Mouse (Mus musculus): Measurements from ENCODE around the gene Arhgap35.

The Arhgap35 gene

DNA sequence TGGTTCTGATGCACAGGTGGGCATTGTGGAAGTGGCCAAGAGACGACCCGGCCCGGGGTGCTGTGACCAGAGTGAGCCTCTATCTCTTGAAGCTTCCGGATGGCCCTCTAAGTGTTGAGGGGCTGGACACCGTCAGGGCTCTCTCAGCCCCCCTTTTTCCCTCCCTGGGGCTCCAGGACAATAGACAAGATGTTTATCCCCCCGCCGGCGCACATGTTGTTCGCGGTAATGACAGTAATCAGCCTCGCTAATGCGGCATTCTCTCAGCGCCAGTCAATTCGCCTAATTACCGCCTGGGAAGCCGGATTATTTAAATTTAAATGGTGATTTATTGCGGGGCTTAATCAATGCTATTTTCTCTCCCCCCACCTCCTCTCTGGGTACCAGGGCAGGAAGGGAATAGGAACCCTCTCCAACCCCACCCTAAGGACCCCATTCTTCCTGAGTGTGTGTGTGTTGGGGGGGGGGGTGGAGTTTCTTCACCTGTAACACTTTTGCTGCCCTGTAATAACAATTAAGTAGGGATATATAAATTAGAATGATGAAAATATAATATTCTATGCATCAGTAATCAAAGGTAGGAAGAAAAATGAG, 142.6 kb downstream of the Arhgap35 start:
- no peak for DNase-seq (ENCODE audit: extremely low read depth, low read depth, low spot score)

DNA sequence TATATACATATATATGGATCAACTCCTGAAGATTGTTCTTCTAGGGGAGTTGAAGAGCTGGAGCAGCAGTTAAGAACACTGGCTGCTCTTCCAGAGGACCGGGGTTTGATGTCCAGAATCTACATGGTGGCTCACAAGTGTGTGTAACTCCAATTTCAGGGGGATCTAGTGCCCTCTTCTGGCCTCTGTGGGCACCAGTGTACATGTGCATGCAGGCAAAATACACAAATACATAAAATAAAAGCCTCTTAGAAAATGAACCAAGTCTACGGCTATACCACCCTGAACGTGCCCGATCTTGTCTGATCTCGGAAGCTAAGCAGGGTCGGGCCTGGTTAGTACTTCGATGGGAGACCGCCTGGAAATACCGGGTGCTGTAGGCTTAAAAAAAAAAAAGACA, 143.2 kb downstream of the Arhgap35 start:
- no peak for DNase-seq (ENCODE audit: extremely low read depth, low read depth, low spot score)

DNA sequence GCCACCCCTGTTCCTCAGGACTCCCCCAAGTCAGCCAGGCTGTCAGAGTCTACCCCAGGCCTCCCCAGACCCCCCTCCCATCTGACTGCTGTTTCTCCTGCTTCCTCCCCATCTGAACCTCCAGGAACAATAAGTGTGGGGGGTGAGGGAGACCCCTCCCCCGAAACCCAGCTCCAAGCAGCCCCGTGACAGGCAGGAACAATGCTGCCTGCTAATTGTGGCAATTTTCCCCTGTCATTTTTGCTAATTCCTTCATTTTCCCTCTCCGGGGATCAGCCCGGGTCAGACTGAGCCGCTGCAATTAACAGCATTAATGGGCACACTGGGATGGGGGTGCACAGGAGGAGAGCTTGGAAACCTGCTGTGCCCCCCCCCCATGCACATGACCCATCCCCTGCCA, 146.7 kb downstream of the Arhgap35 start:
- no peak for DNase-seq (ENCODE audit: extremely low read depth, low read depth, low spot score)

DNA sequence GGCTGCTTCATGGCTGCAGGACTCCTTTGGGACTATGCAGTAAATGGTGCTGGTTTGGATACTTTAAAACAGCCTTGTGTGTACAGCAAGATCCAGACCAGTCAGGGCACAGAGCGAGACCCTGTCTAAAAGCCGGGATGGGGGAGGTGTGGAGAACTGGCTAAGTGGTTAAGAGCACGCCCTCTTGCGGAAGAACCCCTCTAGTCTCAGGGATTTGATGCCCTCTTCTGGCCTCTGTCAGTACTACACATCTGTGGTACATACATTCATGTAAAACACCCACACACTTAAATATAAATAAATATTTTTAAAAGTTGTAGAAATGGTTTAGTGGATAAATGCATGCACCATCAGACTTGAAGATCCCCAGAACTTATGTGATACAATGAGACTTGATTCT, 148.2 kb downstream of the Arhgap35 start:
- DNase-seq (ENCODE audit: extremely low read depth, low read depth, low spot score) = no peak

DNA sequence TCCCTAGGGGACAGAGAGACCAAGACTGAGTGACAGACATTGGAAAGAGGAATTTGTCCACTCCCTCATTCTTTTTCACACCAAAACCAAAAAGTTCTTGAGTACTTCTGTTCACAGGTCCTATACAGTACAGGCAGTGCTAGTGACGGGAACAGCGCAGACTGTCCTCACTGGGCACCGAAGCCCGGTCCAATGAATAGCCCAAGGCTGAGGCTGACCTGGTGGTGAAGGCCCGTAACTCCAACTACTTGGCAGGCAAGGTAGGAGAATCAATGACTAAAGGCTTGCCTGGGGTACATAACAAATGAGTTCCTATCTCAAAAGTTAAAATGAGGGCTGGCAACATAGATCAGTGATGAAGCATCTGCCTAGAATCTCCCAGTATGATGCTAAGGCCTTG, 149.2 kb downstream of the Arhgap35 start:
- DNase-seq (ENCODE audit: extremely low read depth, low read depth, low spot score) = no peak

DNA sequence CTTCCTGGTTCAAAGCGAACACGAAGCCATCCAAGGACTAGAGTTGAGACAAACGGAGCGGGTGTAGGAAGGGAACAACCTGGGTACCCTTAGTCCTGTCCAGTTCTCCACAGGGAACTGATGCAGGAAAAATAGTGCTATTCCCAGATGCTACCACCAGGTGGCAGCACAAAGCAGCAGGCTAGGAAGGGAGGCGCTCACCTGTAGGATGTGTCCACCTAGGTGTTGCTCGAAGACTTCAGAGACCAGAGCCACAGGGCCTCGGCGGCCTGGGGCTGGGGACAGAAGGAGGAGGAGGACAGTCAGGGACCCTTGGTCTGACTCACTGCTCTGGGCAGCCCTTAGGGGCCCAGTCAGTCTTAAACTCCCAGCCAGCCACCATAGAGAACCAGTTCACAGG, 149.6 kb downstream of the Arhgap35 start:
- DNase-seq (ENCODE audit: extremely low read depth, low read depth, low spot score) = no peak

DNA sequence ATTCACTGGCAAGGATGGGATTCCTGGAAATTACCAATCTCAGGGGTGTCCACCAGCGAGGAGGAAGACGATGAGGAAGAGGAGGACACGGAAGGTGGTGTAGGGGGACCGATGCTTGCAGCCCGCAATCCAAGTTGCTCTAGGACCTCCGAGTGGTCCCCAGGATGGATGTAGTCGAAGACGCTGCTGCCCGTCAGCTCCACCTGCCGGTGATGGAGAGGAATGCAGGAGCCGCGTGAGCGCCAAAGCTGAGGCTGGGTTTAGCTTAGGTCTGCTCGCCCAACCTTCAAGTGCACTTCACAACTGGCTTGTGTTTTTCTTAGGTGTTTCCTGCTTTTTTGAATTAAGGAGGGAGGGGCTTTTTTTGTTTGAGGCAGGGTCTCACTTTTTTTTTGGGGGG, 151.6 kb downstream of the Arhgap35 start:
- DNase-seq (ENCODE audit: extremely low read depth, low read depth, low spot score) = no peak

DNA sequence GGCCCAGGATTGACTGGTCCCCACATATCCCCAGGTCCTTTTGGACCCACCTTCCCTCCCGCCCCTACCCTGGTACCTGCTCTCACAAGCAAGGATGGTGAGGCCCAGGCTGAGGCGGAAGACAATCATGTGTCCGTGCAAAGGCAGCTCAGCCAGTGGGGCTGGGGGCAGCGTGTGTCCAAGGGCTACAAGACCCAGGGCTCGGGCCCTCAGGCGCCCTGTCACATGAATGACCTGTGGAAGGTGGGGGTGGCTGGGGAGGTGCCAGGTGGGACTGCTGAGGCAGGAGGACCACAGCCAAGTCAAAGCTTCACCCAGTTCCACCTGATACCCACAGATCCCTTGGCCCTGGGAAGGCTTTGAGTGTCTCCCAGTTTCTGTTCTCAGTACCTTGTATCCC, 153.1 kb downstream of the Arhgap35 start:
- no peak for DNase-seq (ENCODE audit: extremely low read depth, low read depth, low spot score)

DNA sequence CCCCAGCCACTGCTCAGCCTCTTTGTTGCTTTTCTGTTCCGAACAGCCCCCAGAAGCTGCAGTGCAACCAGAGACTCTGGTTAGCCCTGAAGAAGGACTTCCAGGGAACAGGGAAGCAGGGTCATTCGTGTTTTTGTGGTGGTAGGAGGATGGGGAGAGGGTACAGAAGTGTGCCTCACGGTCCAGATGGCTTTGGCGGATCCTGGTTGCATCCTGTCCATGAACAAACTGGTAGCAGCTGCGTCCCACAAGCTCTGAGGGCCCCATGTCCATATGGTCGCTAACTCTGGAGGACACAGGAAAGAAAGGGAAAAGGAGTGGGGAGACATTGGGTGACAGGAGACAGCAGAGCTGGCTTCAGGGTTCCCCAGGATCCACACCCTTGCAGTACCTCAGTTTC, 153.6 kb downstream of the Arhgap35 start:
- DNase-seq (ENCODE audit: extremely low read depth, low read depth, low spot score) = no peak

DNA sequence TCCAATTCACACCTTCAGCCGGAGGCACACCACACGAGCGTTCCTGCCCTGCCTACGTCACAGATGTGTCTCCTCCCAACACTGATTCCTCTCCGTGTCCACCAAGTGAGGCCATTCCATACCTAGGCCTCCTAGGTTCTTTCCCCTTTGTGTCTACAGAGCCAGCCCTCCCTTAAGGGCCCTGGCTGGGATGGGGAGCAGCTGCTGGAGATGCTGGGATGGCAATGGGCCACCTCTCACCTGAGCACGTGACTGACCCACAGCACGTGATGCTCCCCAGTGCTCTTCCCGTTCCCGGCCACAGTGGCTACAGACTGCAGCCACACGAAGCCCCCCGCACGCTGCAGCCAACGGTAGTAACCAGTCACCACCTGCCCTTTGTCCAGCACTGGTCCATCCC, 154.2 kb downstream of the Arhgap35 start:
- DNase-seq (ENCODE audit: extremely low read depth, low read depth, low spot score) = no peak

DNA sequence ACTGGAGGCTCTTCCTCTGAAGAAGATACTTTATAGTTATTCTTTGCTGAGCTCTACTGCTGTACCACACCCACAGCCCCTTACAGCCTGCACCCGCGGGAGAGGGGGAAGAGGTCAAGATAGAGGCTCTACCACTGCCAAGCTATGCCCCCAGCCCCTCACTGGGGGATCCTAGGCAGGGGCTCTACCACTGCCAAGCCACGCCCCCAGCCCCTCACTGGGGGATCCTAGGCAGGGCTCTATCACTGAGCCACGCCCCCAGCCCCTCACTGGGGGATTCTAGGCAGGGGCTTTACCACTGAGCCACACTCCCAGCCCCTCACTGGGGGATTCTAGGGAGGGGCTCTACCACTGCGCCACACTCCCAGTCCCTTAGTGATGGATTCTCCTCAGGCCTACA, 158.5 kb downstream of the Arhgap35 start:
- DNase-seq (ENCODE audit: extremely low read depth, low read depth, low spot score) = no peak

DNA sequence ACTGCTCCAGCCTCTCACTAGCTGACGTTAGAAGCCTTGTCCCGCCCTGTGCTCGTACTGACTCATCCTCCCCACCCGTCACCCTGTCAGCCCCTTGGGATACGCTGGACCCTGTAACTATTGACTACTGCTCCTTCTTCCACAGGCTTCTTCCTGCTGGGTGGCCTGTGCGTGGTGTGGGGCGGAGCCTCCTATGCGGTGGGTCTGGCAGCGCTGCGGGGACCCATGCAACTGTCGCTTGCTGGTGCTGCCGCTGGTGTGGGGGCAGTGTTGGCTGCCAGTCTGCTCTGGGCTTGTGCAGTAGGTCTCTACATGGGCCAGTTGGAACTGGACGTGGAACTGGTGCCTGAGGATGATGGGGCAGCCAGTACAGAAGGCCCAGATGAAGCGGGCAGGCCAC, 159.8 kb downstream of the Arhgap35 start:
- no peak for DNase-seq (ENCODE audit: extremely low read depth, low read depth, low spot score)

DNA sequence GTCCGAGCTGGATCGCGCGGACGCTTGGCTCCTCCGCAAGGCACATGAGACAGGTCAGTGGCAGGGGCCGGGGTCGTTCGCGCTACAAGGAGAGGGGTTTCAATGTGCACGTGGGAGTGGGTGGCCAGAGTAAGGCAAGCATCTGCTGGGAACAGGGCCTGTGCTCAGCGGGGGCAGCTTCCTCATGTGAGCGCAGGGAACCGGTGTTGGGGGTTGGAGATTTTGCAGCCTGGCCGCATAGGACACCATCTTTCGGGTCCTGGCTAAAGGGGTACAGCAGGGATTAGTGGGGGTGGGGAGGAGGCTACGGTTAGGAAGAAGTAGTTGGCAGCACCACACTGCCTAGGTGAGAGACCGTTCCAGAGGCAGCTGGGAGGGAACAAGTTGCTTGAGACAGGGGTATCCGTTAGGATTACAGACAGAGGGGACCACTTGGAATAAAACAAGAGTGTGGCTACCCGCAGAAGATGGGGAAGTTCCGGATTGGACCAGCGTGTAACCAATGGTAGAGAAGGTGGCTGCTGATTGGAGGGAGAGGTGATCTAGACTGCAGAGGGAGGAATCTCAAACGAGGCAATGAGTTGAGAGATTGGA, 161.6 kb downstream of the Arhgap35 start:
- no peak for DNase-seq (ENCODE audit: extremely low read depth, low read depth, low spot score)

DNA sequence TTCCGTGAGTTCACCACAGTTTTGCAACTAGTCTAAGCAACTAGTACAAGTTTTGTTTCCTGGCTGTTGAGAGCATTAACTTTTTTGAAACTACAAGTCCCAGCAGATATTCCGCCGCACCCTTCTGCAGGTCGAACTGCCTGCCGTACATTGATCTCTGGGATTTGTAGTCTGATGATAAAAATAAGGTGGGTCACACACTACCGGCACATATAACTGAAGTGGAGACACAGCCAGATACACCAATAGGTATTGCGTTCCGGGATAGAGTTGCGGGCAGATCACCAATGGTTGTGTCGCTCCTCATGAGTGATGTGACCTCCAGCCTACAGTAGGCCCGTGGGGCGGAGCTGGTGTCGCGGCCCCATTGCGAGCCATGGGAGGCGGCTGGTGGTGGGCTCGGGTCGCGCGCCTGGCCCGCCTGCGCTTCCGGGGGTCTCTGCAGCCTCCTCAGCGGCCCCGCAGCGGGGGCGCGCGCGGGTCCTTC, 162.2 kb downstream of the Arhgap35 start, which contains the start of gene Tmem160:
Gene Tmem160, plus strand, starts transcription at position 193 of the 487 bp plus-strand sequence.
- peak; percentile 91 for DNase-seq (ENCODE audit: extremely low read depth, low read depth, low spot score)

DNA sequence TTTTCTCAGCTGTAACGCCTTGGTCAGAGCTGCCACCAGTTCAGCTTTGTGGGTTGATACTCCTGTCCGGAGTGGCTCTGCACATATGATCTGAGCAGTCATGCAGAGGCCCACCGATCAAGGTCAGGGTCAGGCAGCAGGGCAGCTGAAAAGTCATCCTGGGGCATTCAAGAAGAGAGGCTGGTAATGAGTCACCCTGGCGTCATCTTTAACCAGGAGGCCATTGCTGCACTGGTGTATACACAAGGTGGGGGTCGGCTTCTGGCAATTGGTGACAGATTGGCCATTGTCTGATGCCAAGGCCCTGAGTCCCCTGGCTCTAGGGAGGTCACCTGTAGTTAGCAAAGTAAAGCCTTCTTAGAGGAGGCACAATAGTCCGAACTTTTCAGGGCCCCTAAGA, 163.1 kb downstream of the Arhgap35 start:
- DNase-seq (ENCODE audit: extremely low read depth, low read depth, low spot score) = no peak

Data from fat pad, adult 2 months (tissue).